Mouse (Mus musculus): Measurements from ENCODE around the gene Skap1. TPM values are rescaled to one million over a fixed set of nuclear protein-coding genes. Genes with fewer than 3 reads are reported as not detected.

Skap1 gene
- polyA plus RNA-seq, 1 experiment from 2014 or later: 1.4 TPM

GRCm38 (mm10) chr11:96434888-96435287 is 29.5 kb upstream of the Skap1 start:
- Histone ChIP-seq H3K36me3 (ENCODE audit: control insufficient read depth, insufficient read depth, low read length) (no peaks in the 10 kb centered on the region), H3K27ac (ENCODE audit: low read length) (no peak overlapping the region), H3K4me3 (replicated peaks; ENCODE audit: low read length) (no peak overlapping the region), H3K27me3 (ENCODE audit: control insufficient read depth, insufficient read depth, low read length) (no peaks in the 10 kb centered on the region), H3K4me2 (ENCODE audit: low read depth, low read length) (no peak overlapping the region), H3K9me3 (replicated peaks; ENCODE audit: control insufficient read depth, low read length) (no peaks in the 10 kb centered on the region), H3K4me1 (ENCODE audit: control insufficient read depth, insufficient read depth, low read length) (no peaks in the 10 kb centered on the region), H3K9ac (ENCODE audit: low read length) (no peak overlapping the region)
- WGBS: 73% methylated on average over 6 of the region's 6 CpGs
- ATAC-seq (ENCODE audit: insufficient read depth, low FRiP score): no peak

- Histone ChIP-seq H3K27me3 (ENCODE audit: control insufficient read depth, insufficient read depth, low read length) (no peaks in the 10 kb centered on the region), H3K9me3 (replicated peaks; ENCODE audit: control insufficient read depth, low read length) (no peaks in the 10 kb centered on the region), H3K4me3 (replicated peaks; ENCODE audit: low read length) (no peak overlapping the region), H3K27ac (ENCODE audit: low read length) (no peak overlapping the region), H3K36me3 (ENCODE audit: control insufficient read depth, insufficient read depth, low read length) (no peaks in the 10 kb centered on the region), H3K9ac (ENCODE audit: low read length) (no peak overlapping the region), H3K4me2 (ENCODE audit: low read depth, low read length) (no peak overlapping the region), H3K4me1 (ENCODE audit: control insufficient read depth, insufficient read depth, low read length) (no peaks in the 10 kb centered on the region)
- 67% methylated on average over 7 of the region's 7 CpGs for WGBS
- no peak for ATAC-seq (ENCODE audit: insufficient read depth, low FRiP score)
Observed at GRCm38 (mm10) chr11:96436525-96436924, 27.9 kb upstream of the Skap1 start.

GRCm38 (mm10) chr11:96438787-96439186 is 25.6 kb upstream of the Skap1 start:
- Histone ChIP-seq H3K36me3 (ENCODE audit: control insufficient read depth, insufficient read depth, low read length) (no peaks in the 10 kb centered on the region), H3K9ac (ENCODE audit: low read length) (no peak overlapping the region), H3K4me2 (ENCODE audit: low read depth, low read length) (no peak overlapping the region), H3K4me1 (ENCODE audit: control insufficient read depth, insufficient read depth, low read length) (no peaks in the 10 kb centered on the region), H3K27ac (ENCODE audit: low read length) (no peak overlapping the region), H3K27me3 (ENCODE audit: control insufficient read depth, insufficient read depth, low read length) (no peaks in the 10 kb centered on the region), H3K4me3 (replicated peaks; ENCODE audit: low read length) (no peak overlapping the region), H3K9me3 (replicated peaks; ENCODE audit: control insufficient read depth, low read length) (no peaks in the 10 kb centered on the region)
- ATAC-seq (ENCODE audit: insufficient read depth, low FRiP score): no peak
- WGBS: 5% methylated on average over 7 of the region's 7 CpGs

GRCm38 (mm10) chr11:96441546-96442185 is 22.7 kb upstream of the Skap1 start:
- Histone ChIP-seq H3K36me3 (ENCODE audit: control insufficient read depth, insufficient read depth, low read length) (no peaks in the 10 kb centered on the region), H3K9me3 (replicated peaks; ENCODE audit: control insufficient read depth, low read length) (no peaks in the 10 kb centered on the region), H3K27me3 (ENCODE audit: control insufficient read depth, insufficient read depth, low read length) (no peaks in the 10 kb centered on the region), H3K9ac (ENCODE audit: low read length) (no peak overlapping the region), H3K4me2 (ENCODE audit: low read depth, low read length) (no peak overlapping the region), H3K27ac (ENCODE audit: low read length) (no peak overlapping the region), H3K4me3 (replicated peaks; ENCODE audit: low read length) (no peak overlapping the region), H3K4me1 (ENCODE audit: control insufficient read depth, insufficient read depth, low read length) (no peaks in the 10 kb centered on the region)
- 59% methylated on average over 12 of the region's 12 CpGs for WGBS
- no peak for ATAC-seq (ENCODE audit: insufficient read depth, low FRiP score)

GRCm38 (mm10) chr11:96442468-96442867 is 21.9 kb upstream of the Skap1 start:
- ATAC-seq (ENCODE audit: insufficient read depth, low FRiP score): no peak
- Histone ChIP-seq H3K9ac (ENCODE audit: low read length) (no peak overlapping the region), H3K4me2 (ENCODE audit: low read depth, low read length) (no peak overlapping the region), H3K4me3 (replicated peaks; ENCODE audit: low read length) (no peak overlapping the region), H3K27me3 (ENCODE audit: control insufficient read depth, insufficient read depth, low read length) (no peaks in the 10 kb centered on the region), H3K9me3 (replicated peaks; ENCODE audit: control insufficient read depth, low read length) (no peaks in the 10 kb centered on the region), H3K4me1 (ENCODE audit: control insufficient read depth, insufficient read depth, low read length) (no peaks in the 10 kb centered on the region), H3K27ac (ENCODE audit: low read length) (no peak overlapping the region), H3K36me3 (ENCODE audit: control insufficient read depth, insufficient read depth, low read length) (no peaks in the 10 kb centered on the region)
- 78% methylated on average over 5 of the region's 5 CpGs for WGBS

GRCm38 (mm10) chr11:96447931-96448330 is 16.5 kb upstream of the Skap1 start:
- Histone ChIP-seq H3K36me3 (ENCODE audit: control insufficient read depth, insufficient read depth, low read length) (no peaks in the 10 kb centered on the region), H3K4me1 (ENCODE audit: control insufficient read depth, insufficient read depth, low read length) (no peaks in the 10 kb centered on the region), H3K9ac (ENCODE audit: low read length) (no peak overlapping the region), H3K27ac (ENCODE audit: low read length) (no peak overlapping the region), H3K4me2 (ENCODE audit: low read depth, low read length) (no peak overlapping the region), H3K9me3 (replicated peaks; ENCODE audit: control insufficient read depth, low read length) (no peaks in the 10 kb centered on the region), H3K27me3 (ENCODE audit: control insufficient read depth, insufficient read depth, low read length) (no peaks in the 10 kb centered on the region; the same call in 1 of the 2 replicates), H3K4me3 (replicated peaks; ENCODE audit: low read length) (no peak overlapping the region)
- WGBS: 77% methylated on average over 24 of the region's 24 CpGs
- ATAC-seq (ENCODE audit: insufficient read depth, low FRiP score): no peak

- Histone ChIP-seq H3K36me3 (ENCODE audit: control insufficient read depth, insufficient read depth, low read length) (no peaks in the 10 kb centered on the region), H3K4me2 (ENCODE audit: low read depth, low read length) (no peak overlapping the region), H3K4me3 (replicated peaks; ENCODE audit: low read length) (no peak overlapping the region), H3K4me1 (ENCODE audit: control insufficient read depth, insufficient read depth, low read length) (no peaks in the 10 kb centered on the region), H3K27me3 (ENCODE audit: control insufficient read depth, insufficient read depth, low read length) (no peaks in the 10 kb centered on the region), H3K9ac (ENCODE audit: low read length) (no peak overlapping the region), H3K27ac (ENCODE audit: low read length) (no peak overlapping the region), H3K9me3 (replicated peaks; ENCODE audit: control insufficient read depth, low read length) (no peaks in the 10 kb centered on the region)
- WGBS: 70% methylated on average over 5 of the region's 5 CpGs
- ATAC-seq (ENCODE audit: insufficient read depth, low FRiP score): no peak
Observed at GRCm38 (mm10) chr11:96455111-96455510, 9.3 kb upstream of the Skap1 start.

- no peak for ATAC-seq (ENCODE audit: insufficient read depth, low FRiP score)
- H3K4me1 ChIP-seq (ENCODE audit: control insufficient read depth, insufficient read depth, low read length): no peaks in the 10 kb centered on the region
- no peaks in the 10 kb centered on the region for H3K36me3 ChIP-seq (ENCODE audit: control insufficient read depth, insufficient read depth, low read length)
- no peak overlapping the region for H3K4me2 ChIP-seq (ENCODE audit: low read depth, low read length)
- 86% methylated on average over 6 of the region's 6 CpGs for WGBS
- no peaks in the 10 kb centered on the region for H3K27me3 ChIP-seq (ENCODE audit: control insufficient read depth, insufficient read depth, low read length)
- no peak overlapping the region for H3K27ac ChIP-seq (ENCODE audit: low read length)
- no peak overlapping the region for H3K9ac ChIP-seq (ENCODE audit: low read length)
- H3K9me3 ChIP-seq (replicated peaks; ENCODE audit: control insufficient read depth, low read length): no peaks in the 10 kb centered on the region
- H3K4me3 ChIP-seq (replicated peaks; ENCODE audit: low read length): no peak overlapping the region
Observed at GRCm38 (mm10) chr11:96455699-96456326, 8.6 kb upstream of the Skap1 start.

GRCm38 (mm10) chr11:96456508-96457305 is 7.7 kb upstream of the Skap1 start:
- Histone ChIP-seq H3K9me3 (replicated peaks; ENCODE audit: control insufficient read depth, low read length) (no peaks in the 10 kb centered on the region), H3K27me3 (ENCODE audit: control insufficient read depth, insufficient read depth, low read length) (no peaks in the 10 kb centered on the region), H3K4me3 (replicated peaks; ENCODE audit: low read length) (no peak overlapping the region), H3K4me1 (ENCODE audit: control insufficient read depth, insufficient read depth, low read length) (no peaks in the 10 kb centered on the region), H3K4me2 (ENCODE audit: low read depth, low read length) (no peak overlapping the region), H3K36me3 (ENCODE audit: control insufficient read depth, insufficient read depth, low read length) (no peaks in the 10 kb centered on the region), H3K9ac (ENCODE audit: low read length) (no peak overlapping the region), H3K27ac (ENCODE audit: low read length) (no peak overlapping the region)
- ATAC-seq (ENCODE audit: insufficient read depth, low FRiP score): no peak
- WGBS: 26% methylated on average over 12 of the region's 12 CpGs

All from stomach, embryonic 16.5 days (tissue).